Mouse (Mus musculus): ENCODE results near the gene Myl3.
A peak's percentile ranks its signal among the peaks of the same experiment; 100 is the strongest.

Myl3 gene

GRCm38 (mm10) chr9:110731859-110732258, 9.8 kb upstream of the Myl3 start:
- DNase-seq (ENCODE audit: low spot score), result no peak

- peak; percentile 94 for DNase-seq (ENCODE audit: low spot score)
These were observed 9.0 kb upstream of the Myl3 start for GRCm38 (mm10) chr9:110732623-110733022.

DNA sequence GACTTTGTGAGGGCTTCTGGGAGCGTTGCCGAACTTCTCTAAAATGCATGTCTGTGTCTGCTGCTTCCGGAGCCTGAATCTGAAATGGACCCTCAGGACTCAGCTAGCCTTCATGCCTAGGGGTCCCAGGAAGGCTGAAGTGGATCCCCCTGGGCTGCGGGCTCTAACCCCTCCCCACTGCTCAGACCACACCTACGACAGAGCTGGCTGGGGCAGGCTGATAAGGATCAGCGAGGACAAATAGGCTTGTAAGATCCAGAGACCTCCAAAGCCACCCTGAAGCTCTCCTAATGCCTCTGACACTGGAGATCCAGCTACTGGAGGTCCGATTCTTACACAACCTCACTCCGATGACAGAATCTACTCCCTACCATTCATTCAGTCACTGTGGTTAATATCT, 8.6 kb upstream of the Myl3 start:
- no peak for DNase-seq (ENCODE audit: low spot score)

DNA sequence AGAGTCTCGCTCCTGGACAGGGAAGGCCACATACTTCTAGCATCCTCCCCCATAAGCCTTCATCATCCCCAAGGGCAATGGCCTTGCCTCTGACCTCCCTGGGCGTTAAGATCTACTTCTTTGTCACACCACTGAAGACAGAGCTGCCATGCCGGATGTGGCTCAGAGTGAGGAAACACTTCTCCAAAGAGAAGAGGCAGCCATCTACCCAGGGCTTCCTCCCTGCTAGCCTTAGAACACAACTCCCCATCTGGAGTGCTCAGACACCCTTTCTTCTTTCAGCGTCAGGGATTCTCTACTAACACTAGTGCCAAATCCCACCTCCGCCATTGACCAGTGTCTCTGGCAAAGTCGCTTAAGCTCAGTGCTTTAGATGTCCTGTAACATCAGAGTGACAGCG, 7.5 kb upstream of the Myl3 start:
- no peak for DNase-seq (ENCODE audit: low spot score)

DNA sequence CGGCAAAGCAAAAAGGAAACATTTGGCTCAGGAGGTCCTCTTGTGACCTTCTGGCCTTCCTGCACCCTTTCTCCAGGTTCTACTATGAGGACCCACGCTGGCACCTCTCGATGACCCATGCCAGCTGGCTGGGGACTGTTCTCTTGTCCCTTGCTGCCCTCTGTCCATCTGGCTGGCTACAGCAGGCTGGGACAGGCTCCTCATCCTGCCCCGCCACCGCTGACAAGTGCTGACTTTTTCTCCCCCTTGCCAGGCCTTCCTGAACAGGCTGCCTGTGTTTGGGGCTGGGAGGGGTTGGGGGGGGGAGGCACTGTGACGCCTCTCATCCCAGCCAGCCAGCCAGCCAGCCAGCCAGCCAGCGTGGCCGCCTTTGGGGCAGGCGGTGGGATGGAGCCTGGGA, 5.3 kb upstream of the Myl3 start:
- DNase-seq (ENCODE audit: low spot score), result no peak

GRCm38 (mm10) chr9:110738054-110738453, 3.6 kb upstream of the Myl3 start:
- DNase-seq (ENCODE audit: low spot score), result no peak

DNA sequence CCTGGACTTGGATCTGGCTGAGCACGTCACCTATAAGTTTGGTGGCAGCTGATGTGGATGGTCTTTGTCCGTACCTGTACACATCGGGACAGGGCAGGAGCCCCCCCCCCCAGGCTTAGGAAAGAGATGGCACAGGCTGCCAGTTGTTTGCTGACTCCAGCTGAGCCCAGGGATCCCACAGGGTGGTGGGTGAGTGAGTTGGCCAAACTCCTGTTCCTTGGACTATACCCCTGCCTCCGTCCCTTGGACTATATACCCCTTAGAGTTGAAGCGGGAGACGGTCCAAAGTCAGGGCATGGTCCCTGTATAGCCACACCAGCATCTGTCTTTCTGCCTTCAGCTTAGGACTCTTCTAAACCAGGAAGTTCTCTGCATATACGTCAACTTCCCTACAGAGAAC, 1.7 kb upstream of the Myl3 start:
- DNase-seq (ENCODE audit: low spot score), result no peak

DNA sequence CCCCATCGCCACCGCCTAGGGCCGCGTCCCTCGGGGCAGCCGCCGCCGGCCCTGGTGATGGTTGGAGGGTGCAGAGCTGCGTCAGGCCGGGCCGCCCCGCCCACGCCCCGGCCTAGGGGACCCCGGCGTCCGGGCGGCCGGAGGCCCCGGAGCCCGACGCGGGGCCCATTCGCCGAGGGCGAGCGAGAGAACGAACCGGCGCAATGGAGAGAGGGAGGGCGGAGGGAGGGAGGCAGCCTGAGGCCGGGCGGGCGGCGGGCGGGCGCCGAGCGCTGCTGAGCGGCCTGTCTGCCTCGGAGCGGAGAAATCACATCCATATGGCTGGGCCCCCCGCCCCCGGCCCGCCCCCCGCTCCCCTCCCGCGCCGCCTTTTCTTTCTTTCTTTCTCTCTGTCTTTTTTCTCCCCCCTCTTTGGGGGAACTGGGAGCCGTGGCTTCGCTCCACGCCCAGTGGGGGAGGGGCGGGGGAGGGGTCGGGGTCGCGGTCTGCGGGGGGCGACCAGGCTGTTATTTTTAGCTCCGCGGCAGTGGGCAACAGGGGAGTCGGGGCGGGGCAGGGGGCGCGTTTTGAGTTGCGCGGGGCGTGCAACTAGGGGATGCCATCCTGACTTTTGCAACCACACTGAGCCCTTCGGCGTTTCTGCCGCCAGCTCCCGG, 762 bp downstream of the Myl3 start:
- DNase-seq (ENCODE audit: low spot score), result peak; percentile 74

- peak; percentile 73 for DNase-seq (ENCODE audit: low spot score)
These were observed 1.3 kb downstream of the Myl3 start for GRCm38 (mm10) chr9:110742951-110743455.

- peak; percentile 70 for DNase-seq (ENCODE audit: low spot score)
These were observed 2.0 kb downstream of the Myl3 start for GRCm38 (mm10) chr9:110743456-110744323.

- no peak for DNase-seq (ENCODE audit: low spot score)
These were observed 4.1 kb downstream of the Myl3 start for GRCm38 (mm10) chr9:110745752-110746151.

DNA sequence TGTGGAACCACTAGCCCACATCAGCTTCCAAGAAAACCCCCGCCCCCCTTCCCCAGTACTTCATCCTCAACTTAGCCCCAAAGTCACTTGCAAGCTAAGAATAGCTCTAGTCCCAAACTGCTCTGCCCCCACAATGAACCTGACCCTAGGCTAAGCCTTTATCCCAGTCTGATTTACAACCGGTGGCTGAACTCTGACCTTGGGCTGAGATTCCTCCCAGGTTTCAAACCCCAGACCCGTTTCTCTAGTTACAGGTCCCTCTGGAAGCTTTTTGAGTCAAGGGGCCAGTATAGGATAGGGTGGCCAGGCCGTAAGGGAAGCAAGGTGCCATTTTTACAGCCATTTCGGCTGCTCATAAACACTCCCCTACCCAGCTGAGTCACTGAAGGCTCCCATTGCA, 4.6 kb downstream of the Myl3 start:
- peak; percentile 79 for DNase-seq (ENCODE audit: low spot score)

DNA sequence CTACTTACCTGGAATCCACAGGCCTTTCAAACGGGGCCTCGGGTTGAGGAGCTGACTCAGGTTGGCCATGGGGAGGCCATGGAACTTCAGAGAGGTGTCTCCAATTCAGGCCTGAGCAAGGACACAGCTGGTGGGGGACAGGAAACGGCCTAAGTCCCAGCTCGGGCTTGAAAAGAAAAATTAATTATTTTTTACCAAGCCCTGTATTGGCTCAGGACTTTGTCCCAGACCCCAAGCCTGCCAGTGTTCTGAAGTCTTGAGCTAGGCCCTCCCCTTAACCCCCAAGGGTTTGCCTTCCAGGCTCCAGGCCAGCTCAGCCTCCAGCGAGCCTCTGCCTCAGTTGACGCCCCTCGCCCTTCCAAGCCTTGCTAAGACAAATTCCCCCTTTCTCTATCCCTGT, 5.3 kb downstream of the Myl3 start, which contains the start of gene Pth1r:
TSS of gene Pth1r (minus strand) at position 185 of the 400 bp plus-strand sequence.
- DNase-seq (ENCODE audit: low spot score), result no peak

DNA sequence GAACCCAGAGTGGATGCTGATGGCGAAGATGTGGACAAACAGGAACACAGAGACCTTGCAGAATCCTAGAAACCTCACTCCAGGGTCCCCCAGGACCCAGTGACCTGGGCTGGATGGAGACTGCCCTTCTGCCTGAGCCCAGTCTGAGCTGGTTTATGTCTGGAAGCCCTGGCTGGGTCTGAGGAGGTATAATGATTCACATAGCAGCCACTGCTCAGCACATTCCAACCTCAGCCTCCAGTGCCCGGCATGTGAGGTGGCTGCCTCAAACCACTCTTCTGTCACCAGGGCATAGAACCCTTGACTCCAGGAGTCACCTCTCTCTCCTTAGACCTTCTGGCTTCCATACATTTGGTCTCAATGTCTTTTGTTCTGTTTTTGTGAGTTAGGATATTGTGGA, 6.8 kb downstream of the Myl3 start:
- DNase-seq (ENCODE audit: low spot score), result no peak

DNA sequence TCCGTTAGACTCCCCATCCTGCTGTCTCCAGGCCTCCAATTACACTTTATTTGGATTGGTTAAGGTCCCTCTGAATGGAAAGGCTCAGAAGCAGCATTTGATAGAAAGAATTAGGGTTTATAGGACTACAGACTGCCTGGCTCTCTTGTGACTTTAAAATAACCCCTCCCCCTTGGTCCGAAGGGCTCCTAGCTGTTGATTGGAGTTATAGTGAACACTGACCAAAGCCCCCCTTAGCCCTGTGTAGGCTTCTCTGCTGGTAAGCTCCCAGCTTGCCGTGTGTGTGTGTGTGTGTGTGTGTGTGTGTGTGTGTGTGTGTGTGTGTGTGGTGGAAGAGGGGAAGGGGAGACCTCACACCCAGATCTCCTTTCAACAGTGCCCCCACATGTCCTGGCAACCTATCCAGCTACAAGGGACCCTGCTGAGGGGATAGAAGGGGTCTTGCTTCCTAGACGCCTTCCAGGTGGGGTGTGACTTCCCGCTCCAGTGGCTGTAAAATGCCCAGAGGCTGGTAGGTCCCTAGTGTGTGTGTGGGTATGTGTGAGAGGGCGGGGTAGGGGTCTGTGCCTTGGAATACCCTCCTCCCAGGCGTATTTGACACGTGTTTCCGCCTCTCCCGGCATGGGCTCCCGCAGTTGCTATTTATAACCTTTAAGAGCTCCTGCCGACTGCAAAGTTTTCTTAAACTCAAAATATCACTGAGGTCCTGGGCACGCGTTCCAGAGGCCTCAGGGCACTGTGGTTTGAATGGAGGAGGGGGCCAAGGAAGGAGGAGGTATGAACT, 8.9 kb downstream of the Myl3 start:
- DNase-seq (ENCODE audit: low spot score), result no peak

- DNase-seq (ENCODE audit: low spot score), result no peak
These were observed 9.8 kb downstream of the Myl3 start for GRCm38 (mm10) chr9:110751412-110751811.

DNA sequence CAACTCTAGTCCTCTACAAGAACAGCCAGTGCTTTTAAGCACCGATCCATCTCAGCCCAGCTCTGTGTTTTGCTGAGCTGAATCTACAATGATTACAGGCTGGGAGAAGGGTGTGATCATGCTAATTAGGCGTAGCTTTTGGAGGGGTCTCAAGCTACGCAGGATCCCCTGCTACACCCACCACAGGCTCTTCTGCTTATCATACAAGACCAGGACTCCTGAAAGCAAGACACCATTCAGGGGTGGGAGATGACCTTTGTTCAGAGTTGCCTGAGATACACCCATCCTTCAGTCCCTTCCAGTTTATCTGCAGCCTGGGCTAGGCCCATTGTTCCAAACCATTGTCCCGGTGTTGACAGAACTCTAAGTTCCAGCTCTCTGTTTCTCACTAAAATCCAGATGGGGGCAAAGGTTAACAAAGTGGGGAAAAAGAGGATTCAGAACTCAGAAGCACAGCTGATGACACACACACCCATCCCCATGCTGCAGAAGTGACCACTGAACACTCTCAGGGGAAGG, 11.3 kb downstream of the Myl3 start:
- DNase-seq (ENCODE audit: low spot score), result no peak

- DNase-seq (ENCODE audit: low spot score), result no peak
These were observed 12.1 kb downstream of the Myl3 start for GRCm38 (mm10) chr9:110753773-110754172.

DNA sequence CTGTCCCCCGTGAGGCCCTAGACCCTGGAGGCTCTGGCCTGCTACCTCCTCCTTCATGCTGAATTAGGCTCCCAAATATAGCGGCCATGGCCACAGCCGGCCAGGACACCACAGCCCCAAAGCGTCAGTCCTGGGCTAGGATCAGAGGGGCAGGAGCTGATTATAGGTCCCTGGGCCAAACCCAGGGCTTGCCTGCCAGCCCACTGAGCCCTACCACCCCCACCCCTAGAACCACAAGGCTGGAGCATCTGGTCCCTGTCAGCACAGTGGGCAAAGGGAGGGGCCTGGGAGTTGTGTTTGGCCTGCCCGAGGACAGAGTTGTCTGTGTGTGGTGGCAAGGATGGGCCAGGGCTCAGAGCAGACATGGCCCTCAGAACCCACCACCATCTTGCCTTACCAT, 16.2 kb downstream of the Myl3 start:
- DNase-seq (ENCODE audit: low spot score), result no peak

DNA sequence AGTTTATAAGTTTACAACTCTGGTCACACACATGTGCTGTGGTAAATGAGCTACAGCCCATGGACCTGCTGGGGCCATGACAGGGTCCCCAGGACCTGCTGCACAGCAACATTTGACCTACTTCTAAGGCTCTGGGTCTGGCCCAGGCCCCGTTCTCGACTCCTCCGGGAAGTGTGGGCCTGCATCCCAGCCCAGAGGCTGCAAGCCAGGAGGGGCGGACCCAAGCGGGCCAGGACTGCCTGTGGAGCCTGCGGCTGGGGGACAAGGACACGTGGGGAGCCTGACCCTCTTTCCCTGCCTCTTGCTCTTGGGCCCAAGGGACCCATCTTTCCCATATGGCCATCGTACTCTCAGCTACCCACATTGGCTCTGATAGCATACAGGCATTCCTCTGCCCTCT, 16.9 kb downstream of the Myl3 start:
- DNase-seq (ENCODE audit: low spot score), result no peak

- peak; percentile 76 for DNase-seq (ENCODE audit: low spot score)
These were observed 17.6 kb downstream of the Myl3 start for GRCm38 (mm10) chr9:110759265-110759664.

DNA sequence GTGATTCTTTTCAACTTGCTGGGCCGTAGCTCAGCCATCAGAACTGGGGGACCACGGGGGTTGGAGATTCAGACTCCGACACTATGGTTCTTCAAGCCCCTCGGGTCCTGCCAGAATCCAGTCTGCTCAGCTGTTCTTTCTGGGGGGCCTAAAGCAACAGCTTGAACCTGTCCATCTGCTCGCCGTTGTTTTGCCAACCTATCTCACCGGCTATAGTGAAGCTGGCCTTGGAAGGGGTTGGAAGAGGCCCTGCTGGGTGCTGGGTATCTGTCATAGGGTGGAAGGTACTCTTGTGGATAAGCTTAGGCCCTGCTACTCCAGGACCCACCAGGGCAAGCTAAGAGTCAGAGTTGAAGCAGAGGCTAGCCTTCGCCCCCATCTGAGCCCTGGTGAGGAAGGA, 19.2 kb downstream of the Myl3 start:
- DNase-seq (ENCODE audit: low spot score), result no peak
